Mouse (Mus musculus) ovary, adult 18-20 months (tissue): Measurements from ENCODE around the gene Rnase2b.
"Not testable (repeated sequence)": the region's sequence is repeated elsewhere in the genome, so short reads cannot be mapped to it uniquely, and the experiment has no call there.

Experiments used
- DNase-seq: peaks from one replicate; pipeline ENCODE4 v3.0.0; 2022; ENCODE audit warnings: low spot score, mixed read lengths

Gene Rnase2b

GRCm38 (mm10) chr14:51152249-51152870 lies 9.7 kb upstream of the Rnase2b start:
- no peak for DNase-seq

GRCm38 (mm10) chr14:51156056-51156735 lies 5.9 kb upstream of the Rnase2b start:
- no peak for DNase-seq

DNA sequence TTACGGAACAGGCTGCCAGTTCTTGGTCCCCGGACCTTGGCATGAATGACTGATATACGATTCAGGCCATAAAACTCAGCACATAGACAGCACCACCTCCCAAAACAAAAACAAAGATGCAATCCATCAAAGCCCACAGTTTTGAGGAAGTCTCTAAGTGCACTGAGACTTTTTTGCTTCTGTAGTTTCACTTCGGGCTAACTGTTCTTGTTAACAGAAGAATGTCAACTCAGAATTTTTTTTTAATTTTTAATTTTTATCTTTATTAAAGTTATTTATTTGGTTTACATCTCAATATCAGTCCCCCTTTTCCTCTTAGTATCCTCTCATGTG lies 5.4 kb upstream of the Rnase2b start:
- DNase-seq: no peak

DNA sequence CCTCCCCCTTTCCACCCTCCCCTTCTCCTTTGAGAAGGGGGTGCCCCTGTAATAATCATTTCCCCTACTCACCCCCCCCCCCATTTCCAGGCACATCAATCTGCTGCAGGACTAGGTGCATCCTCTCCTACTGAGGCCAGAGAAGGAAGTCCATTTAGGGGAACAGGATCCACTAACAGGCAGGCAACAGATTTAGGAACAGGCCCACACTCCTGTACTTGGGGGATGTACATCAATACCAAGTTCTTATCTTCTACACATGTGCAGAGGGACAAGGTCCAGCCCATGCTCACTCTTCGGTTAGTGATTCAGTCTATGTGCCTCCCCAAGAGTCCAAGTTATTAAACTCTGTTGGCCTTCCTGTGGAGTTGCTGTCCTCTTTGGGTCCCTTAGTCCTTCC lies 5.0 kb upstream of the Rnase2b start:
- DNase-seq: no peak

- not testable (repeated sequence) for DNase-seq
Measured at GRCm38 (mm10) chr14:51163323-51163722, 1.3 kb downstream of the Rnase2b start.

- no peak for DNase-seq
Measured at GRCm38 (mm10) chr14:51165435-51165834, 3.4 kb downstream of the Rnase2b start.

- DNase-seq: no peak
Measured at GRCm38 (mm10) chr14:51166068-51166467, 4.0 kb downstream of the Rnase2b start.

GRCm38 (mm10) chr14:51172095-51172865 lies 10.2 kb downstream of the Rnase2b start:
- not testable (repeated sequence) for DNase-seq

GRCm38 (mm10) chr14:51172947-51173346 lies 10.9 kb downstream of the Rnase2b start:
- DNase-seq: not testable (repeated sequence)

GRCm38 (mm10) chr14:51173843-51174242 lies 11.8 kb downstream of the Rnase2b start:
- DNase-seq: no peak

- DNase-seq: not testable (repeated sequence)
Measured at GRCm38 (mm10) chr14:51181051-51181450, 19.0 kb downstream of the Rnase2b start.

DNA sequence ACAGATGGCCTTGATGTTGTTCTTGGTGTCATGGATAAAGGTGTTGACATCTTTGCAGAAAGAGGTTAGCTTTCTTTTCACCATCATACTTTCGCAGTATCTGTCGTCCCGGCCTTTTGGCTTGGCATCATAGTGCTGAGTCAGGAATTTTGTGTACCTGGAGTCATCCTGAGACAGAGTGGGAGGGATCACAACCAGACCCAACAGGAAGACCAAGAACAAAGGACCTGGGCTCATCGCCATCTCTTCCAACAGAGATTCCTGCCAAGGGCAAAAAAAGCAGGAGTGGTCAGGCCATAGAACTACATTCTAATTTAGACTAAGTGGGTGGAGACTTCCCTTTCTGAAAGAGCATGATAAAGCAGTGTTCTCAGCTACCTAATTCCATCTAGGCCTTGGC lies 33.6 kb downstream of the Rnase2b start:
- peak; percentile 9 for DNase-seq

DNA sequence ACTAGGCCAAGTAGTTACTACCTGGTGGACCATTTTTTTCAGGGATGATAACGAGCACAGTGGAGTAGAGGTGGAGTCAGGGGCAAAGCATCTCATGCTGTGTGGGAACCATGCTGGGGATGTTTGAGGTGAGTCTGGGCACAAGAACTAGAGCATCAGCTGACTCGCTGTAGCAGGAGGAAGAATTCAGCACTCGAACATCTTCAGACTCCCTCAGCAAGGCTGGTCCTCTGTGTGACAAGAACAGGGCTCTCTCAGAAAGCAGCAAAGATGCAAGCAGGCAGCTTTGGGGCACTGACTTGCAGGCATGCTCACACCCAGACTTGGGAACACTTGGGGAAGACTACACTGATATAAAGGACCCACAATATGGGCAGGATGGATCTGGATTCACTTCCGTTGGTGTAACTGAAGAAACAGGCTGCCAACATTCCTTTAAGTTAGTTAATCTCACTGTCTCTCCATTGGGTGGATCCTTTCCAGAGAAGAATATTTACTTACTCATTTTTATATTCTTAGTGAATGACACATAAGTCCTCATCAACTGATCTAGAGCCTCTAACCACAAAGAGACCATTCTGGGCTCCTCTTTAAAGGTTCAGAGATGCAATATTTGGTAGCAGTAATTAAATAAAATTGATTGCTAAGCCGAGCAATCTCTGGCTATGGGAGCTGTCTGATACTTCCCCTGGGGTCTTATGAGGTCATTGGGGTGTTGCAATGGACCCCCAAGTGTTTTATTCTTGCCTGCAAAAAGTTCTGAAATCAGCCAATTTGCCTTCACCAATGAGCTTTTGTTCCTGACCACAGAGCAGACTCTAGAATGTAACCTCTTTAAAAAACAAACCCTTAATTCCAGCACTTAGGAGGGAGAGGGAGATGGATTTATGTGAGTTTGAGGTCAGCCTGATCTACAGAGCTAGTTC lies 37.3 kb downstream of the Rnase2b start, which contains the start of gene Ang2:
Gene Ang2 (minus strand): TSS at position 51 of the 926 bp plus-strand sequence.
- DNase-seq: no peak

- DNase-seq: no peak
Measured at GRCm38 (mm10) chr14:51200054-51200453, 38.0 kb downstream of the Rnase2b start.

- DNase-seq: no peak
Measured at GRCm38 (mm10) chr14:51200466-51200865, 38.4 kb downstream of the Rnase2b start.

DNA sequence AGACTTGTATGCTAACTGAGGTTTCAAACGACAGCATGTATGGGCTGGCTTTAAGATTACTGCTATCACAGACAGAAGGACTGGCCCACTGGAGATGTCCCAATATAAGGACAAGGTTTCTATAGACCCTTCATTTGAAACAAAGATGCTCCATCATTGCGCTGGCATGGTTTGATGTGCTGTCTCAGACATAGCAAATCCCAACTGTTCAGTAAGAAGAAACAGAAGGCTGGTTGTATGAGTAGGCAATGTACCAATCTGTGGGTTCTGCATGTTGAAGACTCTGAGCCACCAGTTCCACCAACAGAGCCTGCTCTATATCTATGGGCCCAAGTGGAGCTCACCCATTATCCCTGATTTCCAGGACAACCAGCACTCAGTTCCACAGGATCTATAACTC lies 41.1 kb downstream of the Rnase2b start, which contains the start of gene Ear14:
Gene Ear14 (plus strand): TSS at position 277 of the 400 bp plus-strand sequence.
- DNase-seq: no peak
